Mouse (Mus musculus) right cerebral cortex, postnatal 14 days (tissue): ENCODE results near the gene Fhit.
"Not testable (repeated sequence)": the region's sequence is repeated elsewhere in the genome, so short reads cannot be mapped to it uniquely, and the experiment has no call there.

Source experiments
- DNase-seq: peaks from one replicate; pipeline ENCODE4 v3.0.0; 2022

Fhit gene

GRCm38 (mm10) chr14:9852041-9852440, 1309.8 kb downstream of the Fhit start:
- no peak for DNase-seq

- DNase-seq: no peak
These were observed 1329.5 kb downstream of the Fhit start for GRCm38 (mm10) chr14:9832290-9832689.

- not testable (repeated sequence) for DNase-seq
These were observed 1333.1 kb downstream of the Fhit start for GRCm38 (mm10) chr14:9828699-9829240.

GRCm38 (mm10) chr14:9815963-9816362, 1345.9 kb downstream of the Fhit start:
- DNase-seq: no peak

- DNase-seq: no peak
These were observed 1350.0 kb downstream of the Fhit start for GRCm38 (mm10) chr14:9811847-9812321.

GRCm38 (mm10) chr14:9811177-9811846, 1350.5 kb downstream of the Fhit start:
- no peak for DNase-seq

GRCm38 (mm10) chr14:9793403-9793802, 1368.4 kb downstream of the Fhit start:
- no peak for DNase-seq

GRCm38 (mm10) chr14:9788402-9788950, 1373.4 kb downstream of the Fhit start:
- DNase-seq: no peak

GRCm38 (mm10) chr14:9787389-9787788, 1374.4 kb downstream of the Fhit start:
- no peak for DNase-seq

GRCm38 (mm10) chr14:9785861-9786260, 1376.0 kb downstream of the Fhit start:
- no peak for DNase-seq

GRCm38 (mm10) chr14:9751341-9751740, 1410.5 kb downstream of the Fhit start:
- no peak for DNase-seq

- DNase-seq: no peak
These were observed 1413.1 kb downstream of the Fhit start for GRCm38 (mm10) chr14:9748709-9749108.

- no peak for DNase-seq
These were observed 1439.8 kb downstream of the Fhit start for GRCm38 (mm10) chr14:9721917-9722472.

- DNase-seq: no peak
These were observed 1463.2 kb downstream of the Fhit start for GRCm38 (mm10) chr14:9698621-9699020.

- no peak for DNase-seq
These were observed 1464.7 kb downstream of the Fhit start for GRCm38 (mm10) chr14:9697101-9697500.

- DNase-seq: no peak
These were observed 1465.8 kb downstream of the Fhit start for GRCm38 (mm10) chr14:9696004-9696403.

- DNase-seq: no peak
These were observed 1466.6 kb downstream of the Fhit start for GRCm38 (mm10) chr14:9695217-9695690.

- DNase-seq: no peak
These were observed 1473.1 kb downstream of the Fhit start for GRCm38 (mm10) chr14:9688664-9689257.

- DNase-seq: no peak
These were observed 1477.5 kb downstream of the Fhit start for GRCm38 (mm10) chr14:9684362-9684761.

- DNase-seq: no peak
These were observed 1489.1 kb downstream of the Fhit start for GRCm38 (mm10) chr14:9672728-9673127.

GRCm38 (mm10) chr14:9671776-9672175, 1490.1 kb downstream of the Fhit start:
- no peak for DNase-seq

- no peak for DNase-seq
These were observed 1492.1 kb downstream of the Fhit start for GRCm38 (mm10) chr14:9669766-9670165.

- no peak for DNase-seq
These were observed 1503.4 kb downstream of the Fhit start for GRCm38 (mm10) chr14:9658445-9658844.

GRCm38 (mm10) chr14:9651417-9651816, 1510.4 kb downstream of the Fhit start:
- DNase-seq: no peak
